Mouse (Mus musculus) left cerebral cortex, postnatal 25 days (tissue): Measurements from ENCODE around the gene Plekhg3. TPM values are rescaled to one million over a fixed set of nuclear protein-coding genes. Genes with fewer than 3 reads are reported as not detected.

Experiments
- DNase-seq, 2 experiments: peaks; one replicate each; pipeline ENCODE4 v3.0.0; 2022; ENCODE audit warnings: low spot score in 2 of 2, mixed read lengths in 1 of 2
- intact Hi-C: fragments of 180-260 bp; cut with DNase I; formaldehyde crosslinking; loops from one replicate; pipeline ENCODE4 v1.15.1; 2025
- total RNA-seq, 2 experiments: library from RNA; stranded (reverse); gene quantifications; 2 replicates each; pipeline ENCODE4 v1.2.3; 2021

Plekhg3 gene
- total RNA-seq, 2 experiments from 2014 or later, result 11.4 to 11.9 TPM

DNA sequence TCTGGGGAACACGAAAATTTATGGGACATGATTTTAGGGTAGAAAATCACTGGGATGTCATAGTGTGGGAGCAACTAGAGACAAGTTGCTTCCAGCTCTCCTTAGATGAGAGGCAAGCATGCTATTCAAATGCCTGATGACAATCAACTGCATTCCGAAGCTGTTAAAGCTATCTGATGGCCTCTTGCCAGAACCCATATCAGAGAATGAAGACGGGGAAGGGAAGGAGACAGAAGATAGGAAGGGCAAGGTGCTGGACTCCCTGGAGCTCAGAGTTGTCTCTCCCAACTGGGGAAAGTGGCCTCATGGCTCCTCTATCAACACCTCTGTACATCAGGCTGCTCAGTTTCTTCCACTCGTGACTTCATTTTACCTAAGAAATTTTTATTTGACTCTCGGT lies 7.0 kb upstream of the Plekhg3 start:
- intact Hi-C loops, result no loop called here
- no peak for DNase-seq

DNA sequence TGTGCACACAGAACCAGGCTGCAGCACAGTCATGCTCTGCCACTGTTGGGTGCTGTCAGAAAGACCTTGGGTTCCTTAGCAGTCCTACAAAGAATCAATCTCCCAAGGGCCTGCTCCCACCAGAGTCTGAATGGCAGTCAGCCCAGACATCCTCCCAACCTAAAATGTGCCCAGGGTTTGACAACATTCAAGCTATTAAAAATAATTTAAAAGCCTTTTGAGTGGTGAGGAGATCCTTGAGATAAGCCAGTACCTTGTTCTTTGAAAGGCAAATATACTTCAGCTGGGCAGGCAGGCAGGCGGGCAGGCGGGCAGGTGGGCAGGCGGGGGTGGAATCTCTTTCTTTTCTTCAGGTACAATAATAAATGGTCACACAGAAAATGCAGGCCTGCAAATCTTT lies 5.8 kb upstream of the Plekhg3 start:
- no peak for DNase-seq
- intact Hi-C loops, result no loop called here

DNA sequence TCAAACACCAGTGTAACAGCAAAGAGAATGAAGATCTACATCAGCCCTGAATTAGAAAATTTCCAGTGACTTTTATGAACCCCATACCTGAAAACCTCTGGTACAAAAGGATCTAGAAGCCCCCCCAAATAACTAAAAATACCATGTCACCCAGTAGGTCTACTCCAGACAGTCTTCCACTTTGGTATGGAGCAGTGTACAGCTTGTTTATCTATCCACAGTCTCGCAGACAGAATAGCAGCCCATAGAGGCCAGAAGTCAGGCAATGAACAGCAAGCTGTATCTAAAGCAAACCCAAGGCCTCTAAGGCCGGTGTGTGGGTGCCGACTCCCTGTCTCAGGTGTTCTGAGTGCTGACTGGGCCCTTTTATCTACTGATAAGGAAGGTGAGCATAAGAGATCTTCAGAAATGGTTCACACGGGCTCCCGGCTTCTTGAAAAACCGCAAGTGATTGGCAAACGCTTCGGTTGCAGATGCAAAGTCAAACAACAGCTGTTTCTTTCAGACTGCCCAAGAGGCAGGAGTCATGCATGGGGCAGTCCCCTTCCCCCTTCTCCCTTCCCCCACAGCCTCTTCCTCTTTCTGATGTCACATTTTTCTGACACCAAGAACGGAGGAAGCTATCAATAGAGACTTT lies 3.3 kb upstream of the Plekhg3 start:
- intact Hi-C loops, result no loop called here
- no peak for DNase-seq

DNA sequence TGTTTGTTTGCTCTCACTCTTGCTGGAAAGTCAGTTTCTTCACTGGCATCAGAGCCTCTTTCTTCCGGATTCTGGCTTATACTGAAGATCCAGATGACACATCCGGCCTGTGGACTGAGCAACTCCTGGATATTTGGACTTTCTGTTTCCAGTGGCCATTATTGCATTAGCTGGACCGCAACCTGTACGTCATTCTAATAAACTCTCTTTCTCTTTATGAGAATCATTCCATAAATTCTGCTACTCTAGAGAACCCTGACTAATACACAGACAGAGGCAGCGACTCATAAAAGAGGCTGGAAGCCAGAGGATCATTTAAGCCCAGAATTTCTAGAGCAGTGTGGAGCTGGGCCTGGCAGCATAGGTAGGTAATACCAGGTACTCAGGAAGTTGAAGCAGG lies 1.9 kb upstream of the Plekhg3 start:
- no peak for DNase-seq
- intact Hi-C loops, result no loop called here

DNA sequence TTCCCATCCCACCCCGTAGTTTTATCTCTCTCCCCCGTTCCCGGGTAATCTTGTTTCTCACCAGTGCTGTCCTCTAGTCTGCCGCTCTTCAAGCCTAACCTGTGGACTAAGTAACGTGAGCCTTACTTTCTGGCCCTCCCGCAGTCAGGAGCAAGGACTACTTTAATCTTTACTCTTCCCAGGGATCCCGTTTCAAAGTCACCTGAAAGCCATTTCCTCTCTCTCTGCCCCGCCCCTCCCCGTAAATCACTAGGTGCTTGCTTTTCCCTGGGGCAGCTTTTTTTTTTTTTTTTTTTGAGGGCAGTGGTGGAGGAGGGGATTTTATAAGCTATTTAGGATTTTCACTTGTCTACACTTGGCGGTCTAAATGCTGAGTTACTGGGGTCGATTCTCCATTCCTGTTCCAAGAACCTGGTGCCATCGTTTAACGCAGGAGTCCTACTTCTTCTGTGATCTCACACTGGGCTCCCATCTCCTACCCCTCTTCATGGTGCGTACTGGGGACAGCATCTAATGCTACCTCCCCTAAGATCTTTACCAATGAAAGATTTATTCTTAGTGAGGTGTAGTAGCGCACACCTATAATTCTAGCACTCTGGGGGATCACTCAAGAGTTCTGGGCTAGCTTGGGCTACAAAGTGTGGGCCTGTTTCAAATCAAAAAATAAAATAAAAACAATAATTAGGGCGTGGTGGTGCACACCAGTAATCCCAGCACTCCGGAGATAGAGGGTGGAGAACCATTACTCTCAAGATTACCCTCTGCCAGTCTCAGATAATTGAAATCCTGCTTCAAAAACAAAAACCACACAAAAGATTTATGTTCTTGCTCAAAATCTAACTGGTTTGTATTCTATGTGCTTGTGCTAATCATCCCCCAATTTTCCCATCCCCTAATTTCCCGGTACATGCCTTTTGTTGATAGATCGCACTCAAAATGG lies 1.6 kb downstream of the Plekhg3 start:
- DNase-seq, result no peak
- intact Hi-C loops, result no loop called here

DNA sequence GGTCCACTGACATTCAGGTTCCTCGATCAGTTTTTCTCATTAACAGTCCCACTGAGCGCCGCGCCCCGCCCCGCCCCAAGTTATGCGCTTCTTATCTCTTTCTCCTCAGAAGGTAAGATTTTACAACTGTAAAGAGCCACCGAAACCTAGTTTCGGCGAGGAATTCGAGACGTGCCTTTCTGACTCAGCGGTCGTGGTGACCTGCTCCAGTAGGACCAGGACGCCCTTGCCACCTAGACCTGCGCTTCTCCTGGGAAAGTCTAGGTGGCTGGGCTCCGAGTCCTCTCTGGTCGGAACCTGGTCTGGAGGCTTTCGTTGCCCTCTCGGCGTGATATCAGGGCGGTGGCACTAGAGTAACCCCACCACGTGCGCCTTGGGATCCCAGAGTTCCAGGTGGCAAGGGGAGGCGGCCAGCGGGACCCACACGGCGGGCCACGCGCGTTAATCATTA lies 2.3 kb downstream of the Plekhg3 start:
- intact Hi-C loops, result no loop called here
- no peak for DNase-seq

DNA sequence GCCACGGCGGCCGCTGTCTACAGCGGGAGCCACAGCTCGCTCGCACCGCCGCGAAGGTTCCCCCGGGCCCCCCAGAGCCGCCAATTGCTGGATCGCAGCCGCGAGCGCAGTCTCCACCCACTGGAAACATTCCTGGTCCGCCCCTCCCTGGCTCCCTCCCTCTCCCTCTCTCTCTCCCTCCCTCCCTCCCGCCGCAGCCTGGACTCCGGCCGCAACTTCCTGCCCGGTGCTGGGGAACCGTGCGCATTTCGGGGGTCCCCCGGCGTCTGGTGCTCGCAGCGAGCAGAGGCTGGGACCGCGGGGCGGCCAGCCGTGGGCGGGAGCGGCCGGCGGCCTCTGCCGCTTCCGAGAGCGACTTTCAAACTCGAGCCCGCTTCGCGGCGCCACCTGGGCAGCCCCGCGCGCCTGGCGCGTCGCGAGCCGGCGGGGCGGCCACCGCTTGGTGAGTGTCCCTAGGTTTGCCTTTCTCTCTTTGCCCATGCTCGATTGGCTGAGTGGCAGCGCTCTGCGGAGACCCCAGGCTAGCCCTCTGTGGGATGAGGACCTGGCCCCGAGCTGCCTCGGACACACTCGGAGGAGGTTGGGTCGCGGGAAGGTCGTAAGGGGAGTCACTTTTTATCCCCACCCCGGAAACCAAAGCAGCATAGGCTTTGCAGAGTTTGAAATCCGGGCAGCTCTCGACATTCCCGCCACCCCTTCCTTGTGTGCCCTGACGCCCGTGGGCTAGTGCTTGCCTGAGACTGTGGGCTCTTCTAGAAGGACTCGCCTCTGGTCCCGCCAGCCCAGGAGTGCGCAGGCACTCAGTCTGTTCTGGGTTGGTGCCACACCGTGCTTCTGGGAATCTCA lies 2.9 kb downstream of the Plekhg3 start:
- DNase-seq, result peak; percentile 14 to 15
- intact Hi-C loops, result no loop called here

DNA sequence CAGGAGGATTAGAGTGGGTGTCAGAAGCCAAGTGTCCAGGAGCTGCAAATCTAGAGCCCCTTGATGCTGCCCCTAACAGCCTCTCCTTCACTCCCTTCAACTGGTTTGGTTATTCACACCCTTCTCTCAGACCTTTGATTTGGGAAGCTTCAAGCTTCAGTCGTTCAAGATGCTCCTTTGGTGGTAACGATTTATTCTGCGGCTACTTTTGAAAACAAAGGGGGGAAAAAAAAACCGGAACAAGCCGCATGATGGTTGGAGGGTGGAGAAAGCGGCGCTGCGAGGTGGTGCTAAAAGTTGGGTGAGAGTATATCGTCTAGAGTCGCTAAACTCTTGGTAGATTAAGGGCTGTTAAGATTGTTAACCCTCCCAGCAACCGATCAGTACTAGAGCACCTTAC lies 3.5 kb downstream of the Plekhg3 start:
- DNase-seq, result no peak
- intact Hi-C loops, result no loop called here

DNA sequence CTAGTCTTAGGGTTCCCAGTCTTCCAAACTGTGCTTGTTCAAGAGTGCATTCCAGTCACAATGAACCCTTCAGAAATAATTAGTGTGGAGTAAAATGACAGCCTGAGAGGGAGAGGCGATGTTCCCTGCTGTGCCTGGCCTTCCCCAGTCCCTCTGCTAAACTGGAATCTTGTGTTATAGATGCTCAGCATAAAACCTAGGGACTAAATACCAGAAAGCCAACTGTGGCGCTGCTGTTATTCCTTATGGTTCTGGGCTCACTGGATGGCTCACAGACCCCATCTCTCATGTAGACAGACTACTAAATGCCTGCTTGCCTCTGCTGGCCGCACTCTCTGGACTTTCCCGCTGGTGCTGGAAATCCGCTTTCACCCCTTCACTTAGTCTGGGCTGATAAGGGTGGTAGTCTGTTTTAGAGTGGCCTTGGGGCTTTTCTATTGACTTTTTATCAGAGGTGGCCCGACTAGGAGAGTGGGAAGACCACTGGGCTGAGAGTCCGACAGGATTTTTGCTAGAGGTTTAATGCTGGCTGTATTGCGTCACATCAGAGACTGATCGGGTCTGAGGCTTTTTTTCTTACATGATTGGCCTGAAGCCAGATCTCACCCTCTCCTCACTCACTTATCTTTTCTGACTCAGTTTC lies 4.1 kb downstream of the Plekhg3 start:
- intact Hi-C loops, result no loop called here
- DNase-seq, result no peak

DNA sequence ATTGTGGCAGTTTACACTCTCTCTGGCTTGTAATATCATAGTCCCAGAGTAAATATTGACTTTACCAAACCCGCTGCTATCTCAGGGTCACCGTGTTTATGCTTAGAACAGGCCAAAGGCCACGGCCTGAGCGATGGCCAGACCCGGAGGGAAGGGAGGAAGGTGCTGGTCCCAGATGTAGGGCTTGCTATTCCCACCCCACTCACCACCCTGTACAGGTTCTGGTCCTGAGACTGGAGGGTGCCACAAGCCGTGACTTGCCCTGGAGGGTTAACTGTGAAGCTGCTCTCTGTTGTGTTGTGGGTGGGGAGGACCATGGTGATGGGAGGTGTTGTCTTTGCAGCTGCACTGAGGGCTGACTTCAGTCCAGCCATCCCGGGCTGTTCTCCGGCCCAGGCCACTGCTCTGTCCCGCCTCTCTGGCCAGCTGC lies 4.8 kb downstream of the Plekhg3 start:
- intact Hi-C loops, result no loop called here
- peak in 1 of 2 experiments; percentile 18 for DNase-seq

DNA sequence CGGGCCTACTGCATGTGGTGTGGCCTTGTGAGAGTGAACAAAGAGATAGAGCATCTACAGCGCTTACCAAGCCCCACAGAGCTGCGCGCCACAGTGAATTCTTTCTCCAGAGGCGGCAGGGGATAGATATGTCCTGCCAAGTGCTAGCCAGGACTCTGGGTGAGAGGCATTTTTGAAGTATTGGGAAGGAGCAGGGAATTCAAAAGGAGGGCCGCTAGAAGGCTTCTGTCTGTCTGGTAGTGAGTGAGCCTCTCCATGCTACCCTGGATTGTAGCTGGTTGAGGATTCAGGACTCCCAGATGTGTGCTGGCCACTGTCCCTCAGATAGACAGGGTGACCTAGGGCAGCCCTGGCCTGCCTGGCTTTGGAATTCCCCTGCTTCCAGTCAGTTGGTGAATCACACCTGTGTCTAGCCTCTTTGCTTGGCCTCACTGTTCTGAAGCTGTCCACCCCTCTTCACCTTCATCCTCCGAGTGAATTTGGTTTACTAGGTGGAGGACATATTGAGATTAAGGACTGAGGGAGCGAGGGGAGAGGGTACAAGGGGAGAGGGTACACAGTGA lies 6.0 kb downstream of the Plekhg3 start:
- no peak for DNase-seq
- intact Hi-C loops, result no loop called here

DNA sequence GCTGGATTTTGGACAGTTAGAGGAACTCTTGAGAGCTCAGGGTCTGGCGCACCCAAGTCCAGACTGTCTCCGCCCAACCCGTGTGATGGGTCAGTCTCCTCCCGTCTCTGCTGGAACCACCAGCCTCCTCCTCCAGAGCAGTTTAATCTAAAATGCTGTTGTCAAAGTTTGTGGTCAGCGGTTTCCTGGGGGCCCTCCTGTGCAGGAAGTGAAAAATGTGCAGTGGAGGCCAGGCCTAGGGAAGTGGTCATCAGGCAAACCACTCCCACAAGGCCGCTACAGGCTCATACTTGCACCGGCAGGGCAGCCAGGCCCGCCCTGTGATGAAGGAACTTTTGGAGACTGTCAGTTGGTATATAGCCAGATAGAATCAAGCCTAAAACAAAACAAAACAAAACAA lies 6.7 kb downstream of the Plekhg3 start:
- intact Hi-C loops, result no loop called here
- no peak for DNase-seq

DNA sequence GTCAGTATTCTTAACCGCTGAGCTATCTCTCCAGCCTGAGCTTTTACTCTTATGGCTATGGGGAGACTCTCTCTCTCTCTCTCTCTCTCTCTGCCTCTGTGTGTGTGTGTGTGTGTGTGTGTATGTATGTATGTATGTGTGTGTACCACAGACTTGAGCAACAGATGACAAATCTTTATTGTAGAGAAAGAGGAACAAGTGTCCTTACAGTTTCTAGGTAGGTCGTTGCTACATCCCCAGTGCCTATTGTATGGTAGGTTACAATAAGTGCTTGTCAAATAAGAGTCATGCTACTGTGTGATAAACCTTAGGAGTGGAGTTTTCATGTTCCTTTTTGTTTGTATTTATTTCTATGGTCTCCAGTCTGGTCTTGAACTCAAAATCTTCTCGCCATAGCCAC lies 9.5 kb downstream of the Plekhg3 start:
- DNase-seq, result no peak
- intact Hi-C loops, result no loop called here

DNA sequence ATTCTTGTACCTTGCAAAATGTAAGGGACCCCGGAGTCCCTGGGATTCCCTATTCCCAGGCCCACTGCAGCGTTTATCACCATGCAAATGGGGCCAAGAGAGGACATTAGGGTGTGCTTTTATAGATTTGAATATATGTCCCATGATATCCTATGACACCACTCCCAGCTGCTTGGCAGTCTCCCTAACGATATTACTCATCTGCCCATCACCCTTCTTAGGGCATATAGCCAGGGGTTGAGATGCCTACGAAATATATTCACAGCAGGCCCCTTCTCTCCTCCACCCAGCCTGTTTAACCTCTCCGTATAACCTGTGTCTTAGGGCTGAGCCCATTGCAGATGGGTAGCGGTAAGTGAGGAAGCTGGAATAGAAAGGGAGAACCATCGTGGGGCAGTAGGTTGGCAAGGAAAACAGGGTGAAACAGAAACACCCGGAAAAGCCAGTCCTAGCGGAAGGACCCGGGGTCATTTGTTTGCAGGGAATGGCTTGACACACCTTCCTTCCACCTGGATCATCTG lies 10.1 kb downstream of the Plekhg3 start:
- DNase-seq, result no peak
- intact Hi-C loops, result no loop called here

DNA sequence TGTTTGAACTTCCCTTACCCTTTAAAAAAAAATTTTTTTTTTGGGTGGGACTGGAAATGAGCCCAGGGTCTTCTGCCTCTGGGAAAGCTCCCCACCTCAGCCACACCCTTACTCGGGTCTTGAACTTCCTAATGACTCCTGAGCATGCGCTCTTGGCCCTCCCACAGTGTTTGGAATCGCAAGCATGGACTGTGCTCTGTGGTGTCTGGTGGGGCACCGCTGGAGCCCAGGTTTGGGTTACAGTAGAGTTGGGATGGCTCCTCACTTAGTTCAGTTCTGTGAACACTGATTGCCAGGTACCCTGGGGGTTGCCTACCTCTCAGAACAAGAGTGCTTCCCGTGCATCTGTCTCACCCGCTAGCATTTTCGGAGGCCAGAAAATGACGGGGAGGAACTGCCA lies 10.8 kb downstream of the Plekhg3 start:
- intact Hi-C loops, result no loop called here
- DNase-seq, result no peak

DNA sequence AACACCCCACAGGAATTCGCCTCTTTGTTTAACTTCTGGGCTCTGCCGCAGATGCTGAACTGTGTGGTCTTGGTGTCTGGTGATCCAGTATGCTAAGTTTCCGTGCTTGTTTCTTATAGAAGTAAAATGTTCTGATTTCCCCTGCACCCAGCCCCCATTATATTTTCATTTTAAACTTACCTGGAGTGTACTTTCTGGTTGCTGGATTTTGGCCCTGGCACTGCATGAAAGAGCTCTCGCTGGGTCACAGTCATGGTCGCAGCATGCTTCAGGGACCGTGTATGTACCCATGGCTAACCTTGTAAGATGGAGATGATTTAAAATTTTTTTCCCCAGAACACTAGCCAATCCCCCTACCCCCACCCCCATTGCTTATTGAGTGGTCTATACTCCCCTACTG lies 11.2 kb downstream of the Plekhg3 start:
- intact Hi-C loops, result no loop called here
- DNase-seq, result no peak

DNA sequence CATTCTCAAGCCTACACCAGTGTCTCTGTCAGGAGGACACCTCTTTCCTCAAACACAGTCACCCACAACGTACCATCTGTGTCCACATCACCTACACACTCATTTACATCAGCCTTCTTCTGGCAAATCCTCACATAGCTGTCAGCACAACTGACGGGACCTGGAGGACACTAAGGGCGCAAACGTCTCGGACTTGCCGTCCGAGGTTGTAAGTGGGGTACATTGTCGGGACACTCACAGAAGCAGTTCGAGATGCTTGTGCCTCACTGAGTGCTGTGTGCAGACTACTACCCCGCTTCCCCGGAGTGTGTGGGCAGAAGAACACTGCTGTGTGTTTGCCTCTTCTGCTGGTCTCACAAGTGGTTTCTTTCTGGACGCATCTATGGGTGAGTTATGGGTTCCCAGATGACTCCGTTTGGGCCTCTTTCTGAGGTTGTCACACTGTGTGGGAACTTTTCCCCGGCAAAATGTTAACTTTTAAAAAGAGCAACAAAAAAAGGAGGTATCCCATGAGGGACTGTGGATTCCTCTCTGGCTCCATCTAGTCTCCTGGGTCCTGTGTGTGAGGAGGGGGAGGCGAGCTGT lies 15.2 kb downstream of the Plekhg3 start:
- intact Hi-C loops, result loop anchor here (2.0 to 5.0 kb wide), 2 partner anchors 49 to 179 kb away; partner anchors contain the start of gene Zbtb25
- DNase-seq, result peak; percentile 21 to 73

DNA sequence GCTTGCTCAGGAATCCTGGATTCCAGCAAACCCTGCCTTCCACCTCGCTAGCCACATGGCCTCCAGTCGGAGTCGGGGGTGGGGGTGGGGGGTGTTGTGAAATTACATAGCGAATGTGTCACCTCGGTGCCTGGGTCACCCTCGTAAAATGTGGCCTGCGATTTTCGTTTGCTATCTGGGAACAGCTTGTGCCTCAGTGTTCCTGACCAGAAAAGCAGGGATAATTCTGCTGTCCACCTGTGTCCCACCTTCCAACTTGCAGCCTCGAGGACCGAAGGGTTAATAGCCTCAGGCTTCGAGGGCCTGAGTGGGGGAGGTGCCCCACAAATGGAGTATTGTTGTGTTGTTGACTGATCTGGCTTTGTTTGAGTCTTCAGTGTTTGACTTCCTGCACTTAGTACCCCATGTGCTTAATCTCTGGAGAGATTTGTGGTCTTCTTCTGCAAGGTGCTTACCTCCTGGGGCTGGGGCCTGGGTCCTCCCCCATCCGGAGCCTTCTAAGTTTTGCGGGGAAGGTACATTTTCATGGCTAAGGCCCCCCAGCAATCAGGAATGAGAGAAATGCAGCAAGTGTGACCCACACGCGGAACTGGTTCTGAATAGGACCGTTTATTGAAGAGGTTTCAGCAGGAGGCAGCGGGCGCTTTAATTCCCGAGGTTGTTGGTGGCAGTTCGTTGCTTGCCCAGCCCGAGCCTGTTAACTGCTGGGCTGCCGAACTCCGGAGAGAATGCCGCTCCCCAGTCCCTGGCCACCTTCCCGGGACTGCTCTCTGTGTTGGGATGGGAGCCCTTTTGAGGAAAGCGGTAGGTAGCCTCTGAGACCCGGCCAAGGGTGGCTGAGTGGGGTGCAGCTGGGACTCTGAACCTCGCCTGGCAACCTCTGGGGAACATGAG lies 15.9 kb downstream of the Plekhg3 start:
- DNase-seq, result peak in 1 of 2 experiments; percentile 29
- intact Hi-C loops, result loop anchor here (2.0 to 5.0 kb wide), 2 partner anchors 48 to 179 kb away; partner anchors contain the start of gene Zbtb25
